Mouse (Mus musculus) left cerebral cortex, adult 2 months (tissue): Measurements from ENCODE around the gene Timd2. TPM values are rescaled to one million over a fixed set of nuclear protein-coding genes. Genes with fewer than 3 reads are reported as not detected.
"Not testable (repeated sequence)": the region's sequence is repeated elsewhere in the genome, so short reads cannot be mapped to it uniquely, and the experiment has no call there.

Source experiments
- DNase-seq, 2 experiments: peaks; one replicate each; pipeline ENCODE4 v3.0.0; 2021 to 2022; ENCODE audit warnings: low spot score in 2 of 2, mixed read lengths in 1 of 2; ENCODE audit errors: extremely low spot score in 1 of 2
- H3K27ac ChIP-seq: fragments of 200-600 bp; 2 replicates; pipeline ENCODE4 v1.8.1; 2022
- H3K4me3 ChIP-seq: fragments of 200-600 bp; 2 replicates; pipeline ENCODE4 v1.8.1; 2022
- CTCF ChIP-seq: fragments of 200-600 bp; IDR thresholded peaks from 2 replicates; pipeline ENCODE4 v1.8.1; 2022; ENCODE audit warnings: antibody characterized with exemption, mild to moderate bottlenecking, moderate library complexity
- intact Hi-C: fragments of 180-260 bp; cut with DNase I; formaldehyde crosslinking; loops from one replicate; pipeline ENCODE4 v1.15.1; 2025
- total RNA-seq, 2 experiments: library from RNA; stranded (reverse); gene quantifications; 2 replicates each; pipeline ENCODE4 v1.2.3; 2021

Timd2 gene
- total RNA-seq, 2 experiments from 2014 or later: not detected

DNA sequence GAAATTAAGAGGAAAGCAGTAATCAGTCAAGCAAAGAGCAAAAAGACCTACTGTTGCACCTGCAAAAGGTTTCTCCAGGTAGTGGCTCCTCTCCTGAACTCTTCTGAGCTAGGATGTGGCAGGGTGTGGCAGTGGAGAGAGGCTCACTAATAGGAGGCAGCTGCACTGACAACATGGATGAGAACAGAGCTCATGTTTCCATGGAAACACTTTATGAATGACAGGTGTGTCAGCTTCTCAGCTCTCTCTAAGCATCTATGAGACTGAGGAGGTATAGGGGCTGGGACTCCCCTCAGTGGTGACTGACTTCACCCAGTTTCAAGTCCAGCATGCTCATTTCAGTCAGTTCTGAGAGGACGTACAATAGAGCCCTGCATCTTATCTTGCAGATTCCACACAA is 62.0 kb downstream of the Timd2 start:
- DNase-seq: no peak
- intact Hi-C loops: no loop called here
- Histone ChIP-seq H3K4me3 (no peak overlapping the region), H3K27ac (no peak overlapping the region)
- no peak for TF ChIP-seq CTCF

DNA sequence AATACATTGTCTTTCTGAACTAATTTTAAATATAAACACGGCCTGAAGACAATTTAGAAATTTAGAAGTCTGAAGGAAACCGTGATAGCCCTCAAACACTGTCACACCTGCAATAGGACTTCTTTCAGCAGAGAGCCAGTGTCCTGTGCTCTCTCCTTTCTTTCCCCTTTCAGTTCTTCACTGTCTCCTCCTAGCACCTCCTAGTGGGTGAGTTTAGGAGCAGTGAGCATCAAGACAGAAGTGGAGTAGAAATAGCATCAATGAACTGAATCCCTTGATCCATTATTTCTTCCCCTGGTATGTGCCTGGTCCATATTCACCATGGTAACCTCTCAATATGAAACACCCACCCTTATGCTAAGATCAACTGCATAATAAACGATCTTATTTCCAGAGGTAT is 70.3 kb downstream of the Timd2 start:
- TF ChIP-seq CTCF: no peak; the same call in 1 of the 2 replicates
- DNase-seq: no peak
- Histone ChIP-seq H3K4me3 (no peak overlapping the region), H3K27ac (no peak overlapping the region)
- intact Hi-C loops: loop anchor here (10.0 kb wide), 1 partner anchor 372 kb away; no protein-coding TSS in a partner anchor

DNA sequence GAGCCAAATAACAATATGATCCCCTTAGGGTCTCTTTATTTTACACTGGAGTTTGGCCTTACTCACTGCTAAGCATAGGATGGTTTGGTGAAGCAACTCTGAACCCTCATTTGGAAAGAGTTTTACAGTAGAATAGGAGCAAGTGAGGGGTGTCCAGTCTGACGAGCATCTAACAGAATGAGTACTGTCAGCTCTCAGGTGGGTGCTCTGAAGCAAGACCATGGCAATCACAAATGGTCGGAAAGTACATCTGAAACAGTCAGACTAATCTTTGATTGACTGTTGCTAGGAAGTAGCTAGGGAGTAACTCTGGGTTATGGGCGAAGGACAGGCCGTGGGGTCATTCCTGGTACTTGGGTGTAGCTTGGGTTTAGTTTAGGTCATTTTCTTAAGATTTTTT is 71.3 kb downstream of the Timd2 start:
- H3K4me3 ChIP-seq, H3K27ac ChIP-seq, DNase-seq: not testable (repeated sequence)
- intact Hi-C loops: loop anchor here (10.0 kb wide), 1 partner anchor 371 kb away; no protein-coding TSS in a partner anchor

DNA sequence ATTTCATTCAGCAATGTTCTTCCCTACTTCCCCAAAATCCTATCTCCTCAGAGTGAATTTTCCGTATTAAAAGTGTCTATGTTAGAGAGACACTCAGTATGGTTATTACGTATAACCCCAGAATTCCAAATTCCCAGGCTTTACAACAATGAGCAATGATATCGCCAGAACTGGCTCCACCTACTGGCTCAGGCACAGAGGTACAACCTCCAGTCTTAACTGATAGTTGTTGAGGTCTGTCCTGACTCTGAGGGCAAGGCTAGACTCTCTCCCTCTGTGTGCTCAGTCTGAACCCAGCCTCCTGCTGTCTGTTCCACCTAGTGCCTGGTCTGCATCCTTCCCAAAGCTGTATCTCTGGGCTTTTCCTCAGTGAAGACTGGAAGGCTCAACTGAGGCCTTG is 75.2 kb downstream of the Timd2 start:
- Histone ChIP-seq H3K4me3 (no peak overlapping the region), H3K27ac (no peak overlapping the region)
- peak; percentile 23 to 24 for DNase-seq
- intact Hi-C loops: loop anchor here (2.0 to 10.0 kb wide), 2 partner anchors 185 to 367 kb away; no protein-coding TSS in a partner anchor
- peak; percentile 72 for TF ChIP-seq CTCF

DNA sequence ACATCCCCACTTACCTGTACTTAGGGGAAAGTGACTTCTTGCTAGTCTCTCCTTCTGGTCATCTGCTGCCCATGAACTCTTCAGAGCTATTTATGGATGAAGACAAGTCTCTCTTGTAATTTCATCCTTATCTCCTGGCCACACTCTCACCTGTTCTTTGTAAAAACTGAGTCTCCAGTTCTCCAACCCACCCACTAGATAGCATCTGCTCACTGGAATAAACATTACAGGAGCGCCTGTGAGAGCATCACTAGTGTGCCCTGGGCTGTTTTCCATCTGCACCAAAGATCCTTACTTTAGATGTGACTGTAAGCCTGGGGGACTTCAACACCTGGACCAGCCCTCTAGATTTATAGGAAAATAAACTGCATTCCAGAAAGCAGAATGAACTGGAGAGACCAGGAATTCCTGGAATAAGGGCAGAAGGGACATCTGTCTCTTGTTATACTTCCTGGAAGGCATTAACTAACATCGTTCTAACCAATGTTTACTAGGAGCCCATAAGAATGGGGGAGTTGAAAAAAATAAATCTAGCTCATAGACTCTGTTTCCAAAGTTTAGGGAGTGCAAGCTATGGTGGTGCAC is 77.6 kb downstream of the Timd2 start, which contains the start of gene Dppa1:
TSS of gene Dppa1 (minus strand) at position 51 of the 585 bp plus-strand sequence.
- no peak within 1 kb of the TSS for H3K4me3 ChIP-seq
- no peak within 1 kb of the TSS for H3K27ac ChIP-seq
- TF ChIP-seq CTCF: no peak
- intact Hi-C loops: no loop called here
- no peak for DNase-seq

DNA sequence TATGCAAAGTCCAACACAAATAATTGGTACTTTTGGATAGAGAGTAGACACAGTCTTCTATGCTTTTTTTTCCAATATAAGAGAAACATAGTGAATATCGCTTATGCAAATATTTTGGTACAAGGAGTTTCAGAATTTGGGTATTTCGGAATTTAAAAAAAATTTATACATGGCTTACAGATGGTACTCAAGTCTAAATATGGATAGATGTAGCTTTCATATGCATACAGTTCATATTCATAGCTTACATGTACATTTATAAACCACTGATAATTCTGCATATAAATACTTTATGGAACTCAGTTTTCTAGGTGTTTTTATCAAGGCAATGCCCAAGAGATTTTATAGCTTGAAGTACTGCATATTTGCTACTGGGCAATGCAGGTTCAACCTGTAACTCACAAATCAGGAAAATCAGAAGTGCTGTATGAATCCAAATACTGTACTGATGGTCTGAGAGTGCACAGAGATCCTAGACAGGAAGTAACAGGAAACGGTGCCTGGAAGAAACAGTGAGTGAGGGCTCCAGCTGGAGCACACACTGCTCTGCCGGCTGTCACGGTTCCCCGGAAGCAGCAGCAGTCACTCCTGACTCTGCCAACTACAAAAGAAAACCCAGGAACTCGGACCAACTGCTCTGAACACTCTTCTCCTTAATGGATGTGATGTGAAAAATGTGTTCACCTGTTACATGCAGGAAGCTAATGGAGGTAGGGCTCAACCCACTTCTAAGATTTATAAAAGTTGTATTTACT is 86.3 kb downstream of the Timd2 start:
- H3K27ac ChIP-seq: no peak overlapping the region
- DNase-seq: no peak

DNA sequence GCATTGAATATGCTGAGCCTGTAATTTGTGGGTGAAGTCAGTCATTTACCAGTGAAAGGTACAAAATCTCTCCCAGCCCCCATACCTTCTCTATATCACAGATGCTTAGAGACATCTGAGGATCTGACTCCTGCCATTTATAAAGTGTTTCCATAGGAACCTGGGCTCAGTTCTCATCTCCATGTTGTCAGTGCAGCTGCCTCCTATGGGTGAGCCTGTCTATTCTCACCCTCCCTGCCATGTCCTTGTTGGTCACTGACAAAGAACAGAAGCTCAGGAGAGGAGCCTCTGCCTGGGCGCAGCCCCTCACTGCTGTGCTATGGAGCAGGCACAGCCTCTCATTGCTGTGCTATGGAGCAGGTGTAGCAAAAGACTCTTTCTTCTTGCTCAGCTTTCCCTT is 86.9 kb downstream of the Timd2 start:
- Histone ChIP-seq H3K4me3 (no peak overlapping the region), H3K27ac (no peak overlapping the region)
- TF ChIP-seq CTCF: no peak
- intact Hi-C loops: no loop called here
- DNase-seq: no peak

More for the DNA sequence above, 86.3 kb downstream of the Timd2 start:
- H3K4me3 ChIP-seq: no peak overlapping the region
- TF ChIP-seq CTCF: no peak
- intact Hi-C loops: no loop called here

Other genes with a start within 250 kb of the Timd2 start
- not detected for gene Gm12169, start 182.8 kb downstream of the Timd2 start, total RNA-seq
- gene BC053393, start 135.5 kb downstream of the Timd2 start, total RNA-seq: not detected
- under 1 TPM in 1 of 2 experiments, not detected in 1; 0.47 TPM for gene Dppa1, start 77.8 kb downstream of the Timd2 start, total RNA-seq
- not detected for gene Havcr1, start 28.0 kb upstream of the Timd2 start, total RNA-seq
- gene Timd4, start 103.7 kb upstream of the Timd2 start, total RNA-seq: not detected